Mouse (Mus musculus) hindbrain, embryonic 12.5 days (tissue): ENCODE results near the gene Lpin2. TPM values are rescaled to one million over a fixed set of nuclear protein-coding genes. Genes with fewer than 3 reads are reported as not detected.

ENCODE experiments used
- ATAC-seq: fragments of 200-750 bp; cut with Nextera tagmentation; 2 replicates; pipeline ENCODE4 v1.8.0; 2017; ENCODE audit warnings: moderate TSS enrichment; ENCODE audit not compliant: low FRiP score
- H3K27ac ChIP-seq: fragments of 300-500 bp; sonication (generic); 2 replicates; pipeline ENCODE4 v1.5.1; 2016; ENCODE audit warnings: mild to moderate bottlenecking
- H3K27me3 ChIP-seq: fragments of 300-500 bp; sonication (generic); 2 replicates; pipeline ENCODE4 v1.6.1; 2016; ENCODE audit warnings: mild to moderate bottlenecking
- H3K36me3 ChIP-seq: fragments of 300-500 bp; sonication (generic); 2 replicates; pipeline ENCODE4 v1.6.1; 2016; ENCODE audit warnings: mild to moderate bottlenecking
- H3K4me1 ChIP-seq: fragments of 300-500 bp; sonication (generic); 2 replicates; pipeline ENCODE4 v1.6.1; 2016
- H3K4me2 ChIP-seq: fragments of 300-500 bp; sonication (generic); replicated peaks from 2 replicates; pipeline ENCODE4 v1.6.1; 2016; ENCODE audit warnings: mild to moderate bottlenecking
- H3K4me3 ChIP-seq: fragments of 300-500 bp; sonication (generic); 2 replicates; pipeline ENCODE4 v1.5.1; 2016; ENCODE audit warnings: mild to moderate bottlenecking
- H3K9ac ChIP-seq: fragments of 300-500 bp; sonication (generic); 2 replicates; pipeline ENCODE4 v1.6.1; 2016; ENCODE audit warnings: mild to moderate bottlenecking, moderate library complexity
- H3K9me3 ChIP-seq: fragments of 300-500 bp; sonication (generic); replicated peaks from 2 replicates; pipeline ENCODE4 v1.6.1; 2016; ENCODE audit warnings: mild to moderate bottlenecking
- WGBS: fragments of 180-500 bp; shearing (Covaris S2); methylation state at CpG from one replicate; pipeline ENCODE4 v1.1.7; 2016; 5-methylcytosine and 5-hydroxymethylcytosine counted together
- polyA plus RNA-seq: library from polyadenylated mRNA; unstranded; fragments of >200 nt; fragmentation: Nextera tagmentation; extraction: Ambion mirVana; gene quantifications from 2 replicates; pipeline ENCODE4 v1.2.1, GENCODE M21; 2016

Lpin2 gene
- polyA plus RNA-seq, 1 experiment from 2014 or later = 43.1 TPM

- H3K4me1 ChIP-seq = no peaks in the 10 kb centered on the region
- H3K27me3 ChIP-seq = no peaks in the 10 kb centered on the region
- no peak overlapping the region for H3K4me3 ChIP-seq
- no peak overlapping the region for H3K4me2 ChIP-seq
- no peak overlapping the region for H3K27ac ChIP-seq
- no peaks in the 10 kb centered on the region for H3K36me3 ChIP-seq
- WGBS = 96% methylated on average over 7 of the region's 7 CpGs
- no peaks in the 10 kb centered on the region for H3K9me3 ChIP-seq
- H3K9ac ChIP-seq = no peak overlapping the region
- ATAC-seq = no peak
These were observed 105.2 kb downstream of the Lpin2 start for GRCm38 (mm10) chr17:71287586-71287985.

GRCm38 (mm10) chr17:71288145-71288758, 105.9 kb downstream of the Lpin2 start:
- no peak for ATAC-seq
- H3K4me3 ChIP-seq = no peak overlapping the region
- no peak overlapping the region for H3K4me2 ChIP-seq
- WGBS = 90% methylated on average over 11 of the region's 11 CpGs
- no peaks in the 10 kb centered on the region for H3K4me1 ChIP-seq
- no peak overlapping the region for H3K9ac ChIP-seq
- no peaks in the 10 kb centered on the region for H3K36me3 ChIP-seq
- H3K27me3 ChIP-seq = no peaks in the 10 kb centered on the region
- no peaks in the 10 kb centered on the region for H3K9me3 ChIP-seq
- H3K27ac ChIP-seq = no peak overlapping the region

GRCm38 (mm10) chr17:71288808-71289548, 106.6 kb downstream of the Lpin2 start:
- 92% methylated on average over 10 of the region's 10 CpGs for WGBS
- ATAC-seq = no peak

GRCm38 (mm10) chr17:71289572-71290176, 107.3 kb downstream of the Lpin2 start:
- no peak for ATAC-seq
- no peak overlapping the region for H3K4me3 ChIP-seq
- H3K9ac ChIP-seq = no peak overlapping the region

More at GRCm38 (mm10) chr17:71288808-71289548, 106.6 kb downstream of the Lpin2 start:
- H3K27ac ChIP-seq = no peak overlapping the region
- no peaks in the 10 kb centered on the region for H3K36me3 ChIP-seq
- H3K9ac ChIP-seq = no peak overlapping the region
- H3K4me3 ChIP-seq = no peak overlapping the region
- H3K4me2 ChIP-seq = no peak overlapping the region
- H3K4me1 ChIP-seq = no peaks in the 10 kb centered on the region
- H3K27me3 ChIP-seq = no peaks in the 10 kb centered on the region
- no peaks in the 10 kb centered on the region for H3K9me3 ChIP-seq

GRCm38 (mm10) chr17:71290486-71291410, 108.4 kb downstream of the Lpin2 start:
- 84% methylated on average over 7 of the region's 7 CpGs for WGBS
- Histone ChIP-seq H3K36me3 (no peaks in the 10 kb centered on the region), H3K27ac (no peak overlapping the region), H3K4me3 (no peak overlapping the region), H3K27me3 (no peaks in the 10 kb centered on the region), H3K9me3 (no peaks in the 10 kb centered on the region), H3K4me2 (no peak overlapping the region), H3K9ac (no peak overlapping the region), H3K4me1 (no peaks in the 10 kb centered on the region)
- no peak for ATAC-seq

More at GRCm38 (mm10) chr17:71289572-71290176, 107.3 kb downstream of the Lpin2 start:
- H3K27me3 ChIP-seq = no peaks in the 10 kb centered on the region
- no peak overlapping the region for H3K27ac ChIP-seq
- no peaks in the 10 kb centered on the region for H3K9me3 ChIP-seq
- no peak overlapping the region for H3K4me2 ChIP-seq
- H3K4me1 ChIP-seq = no peaks in the 10 kb centered on the region
- no peaks in the 10 kb centered on the region for H3K36me3 ChIP-seq
- WGBS = 73% methylated on average over 6 of the region's 6 CpGs

GRCm38 (mm10) chr17:71291897-71292420, 109.6 kb downstream of the Lpin2 start:
- WGBS = 91% methylated on average over 6 of the region's 6 CpGs
- no peak overlapping the region for H3K9ac ChIP-seq

GRCm38 (mm10) chr17:71292897-71293296, 110.5 kb downstream of the Lpin2 start:
- no peaks in the 10 kb centered on the region for H3K4me1 ChIP-seq
- no peak overlapping the region for H3K9ac ChIP-seq
- H3K27me3 ChIP-seq = no peaks in the 10 kb centered on the region
- no peak overlapping the region for H3K4me2 ChIP-seq
- H3K36me3 ChIP-seq = no peaks in the 10 kb centered on the region
- H3K27ac ChIP-seq = no peak overlapping the region
- H3K9me3 ChIP-seq = no peaks in the 10 kb centered on the region
- H3K4me3 ChIP-seq = no peak overlapping the region
- 86% methylated on average over 4 of the region's 4 CpGs for WGBS
- no peak for ATAC-seq

More at GRCm38 (mm10) chr17:71291897-71292420, 109.6 kb downstream of the Lpin2 start:
- Histone ChIP-seq H3K9me3 (no peaks in the 10 kb centered on the region), H3K27me3 (no peaks in the 10 kb centered on the region), H3K4me1 (no peaks in the 10 kb centered on the region), H3K27ac (no peak overlapping the region), H3K4me2 (no peak overlapping the region), H3K4me3 (no peak overlapping the region), H3K36me3 (no peaks in the 10 kb centered on the region)
- no peak for ATAC-seq

GRCm38 (mm10) chr17:71294570-71294969, 112.2 kb downstream of the Lpin2 start:
- H3K9ac ChIP-seq = no peak overlapping the region
- H3K27me3 ChIP-seq = no peaks in the 10 kb centered on the region
- H3K27ac ChIP-seq = no peak overlapping the region
- ATAC-seq = no peak
- H3K4me2 ChIP-seq = no peak overlapping the region
- no peaks in the 10 kb centered on the region for H3K4me1 ChIP-seq
- 87% methylated on average over 3 of the region's 3 CpGs for WGBS
- H3K9me3 ChIP-seq = no peaks in the 10 kb centered on the region
- no peak overlapping the region for H3K4me3 ChIP-seq
- H3K36me3 ChIP-seq = no peaks in the 10 kb centered on the region

Other genes with a start within 250 kb of the Lpin2 start
- gene Myom1, start 179.9 kb upstream of the Lpin2 start, polyA plus RNA-seq = 1.9 and 5.0 TPM in 2 replicates
- gene Myl12a, start 179.7 kb upstream of the Lpin2 start, polyA plus RNA-seq = 351 and 382 TPM in 2 replicates
- 9.5 and 9.6 TPM in 2 replicates for gene Emilin2, start 129.4 kb downstream of the Lpin2 start, polyA plus RNA-seq